18 mouse cellular contexts compared by ENCODE assay signal in genomic region chr5:35897147-35897546, GRCm38 (mm10). TPM values are rescaled to one million over a fixed set of nuclear protein-coding genes. Genes with fewer than 3 reads are reported as not detected.
DNase-seq lines count a peak whose midpoint lies in the region; ATAC-seq and TF ChIP-seq lines count a peak whose summit lies in the region.
"Had no signal": no experiment of that assay in that cellular context is flagged by ENCODE, and none has a peak within 500 bp of the region (broad histone marks: within the 10 kb centered on the region; RNA-seq: fewer than 3 reads in every experiment).

No protein-coding gene starts in this region.

- H3K9me3 ChIP-seq in hindbrain, embryonic 13.5 days = no peaks in the 10 kb centered on the region
- no peaks in the 10 kb centered on the region for H3K9me3 ChIP-seq in hindbrain, embryonic 10.5 days
- no peaks in the 10 kb centered on the region for H3K9me3 ChIP-seq in CH12.LX (replicated peaks; ENCODE audit: low read length)
- H3K9me3 ChIP-seq in hindbrain, embryonic 14.5 days (ENCODE audit: control insufficient read depth, low read length) = no peaks in the 10 kb centered on the region
- H3K9me3 ChIP-seq: embryonic facial prominence, embryonic 13.5 days; limb, embryonic 10.5 days; stomach, embryonic 15.5 days had no signal

- no peaks in the 10 kb centered on the region for H3K79me2 ChIP-seq in CH12.LX (replicated peaks; ENCODE audit: control insufficient read depth, extremely low read depth, insufficient read depth, poor library complexity, severe bottlenecking)

- dilution Hi-C loops in CH12.LX (cut with MboI; ENCODE audit: extremely low pct_ligation_motif_present, extremely low pct_unique_long_range_greater_than_20kb, low sequenced_read_pairs) = no loop called here

- H3K4me3 ChIP-seq in gastrocnemius, adult 2 months = peak overlapping the region; percentile 15; the same call in 1 of the 2 replicates
- H3K4me3 ChIP-seq in hindbrain, embryonic 13.5 days = 0 out of 2 replicates have a peak overlapping the region, but pooled peaks have one; percentile 14
- no peak overlapping the region for H3K4me3 ChIP-seq in hindbrain, embryonic 10.5 days
- peak overlapping the region in 2 of 3 experiments; percentile 2 to 20 for H3K4me3 ChIP-seq in CH12.LX (replicated peaks in 1 of 3; ENCODE audit: low read depth in 2 of 3, low read length in 2 of 3, poor library complexity in 1 of 3)
- H3K4me3 ChIP-seq in hindbrain, embryonic 14.5 days (replicated peaks; ENCODE audit: low read length) = no peak overlapping the region
- H3K4me3 ChIP-seq: embryonic facial prominence, embryonic 13.5 days; limb, embryonic 10.5 days; stomach, embryonic 15.5 days had no signal

- intact Hi-C loops in gastrocnemius, adult 2 months (cut with DNase I) = no loop called here
- intact Hi-C loops in gastrocnemius, postnatal 14 days (cut with DNase I; ENCODE audit: low total_unique reads) = no loop called here

- peak; percentile 46; the same call in 1 of the 2 replicates for TF ChIP-seq EP300 in CH12.LX (IDR thresholded peaks at IDR 0.05; ENCODE audit: low read length)

- H3K27me3 ChIP-seq in hindbrain, embryonic 13.5 days = no peaks in the 10 kb centered on the region
- peaks cover 5% of the 10 kb centered on the region for H3K27me3 ChIP-seq in hindbrain, embryonic 10.5 days (ENCODE audit: insufficient read depth, poor library complexity, severe bottlenecking)
- peaks cover 11% of the 10 kb centered on the region for H3K27me3 ChIP-seq in CH12.LX (replicated peaks)
- H3K27me3 ChIP-seq in hindbrain, embryonic 14.5 days (ENCODE audit: control insufficient read depth, insufficient read depth, low read length) = no peaks in the 10 kb centered on the region
- H3K27me3 ChIP-seq: stomach, embryonic 15.5 days had no signal

- TF ChIP-seq RAD21 in CH12.LX (IDR thresholded peaks at IDR 0.05; ENCODE audit: low read depth, low read length) = no peak

- TF ChIP-seq POLR2A in CH12.LX (IDR thresholded peaks at IDR 0.05; ENCODE audit: low read depth, low read length) = no peak

- peak overlapping the region; percentile 83 for H3K4me2 ChIP-seq in hindbrain, embryonic 13.5 days
- H3K4me2 ChIP-seq in CH12.LX (ENCODE audit: insufficient read depth, low read depth, poor library complexity, severe bottlenecking) = peak overlapping the region; percentile 80
- peak overlapping the region; percentile 93 for H3K4me2 ChIP-seq in hindbrain, embryonic 14.5 days (replicated peaks)
- H3K4me2 ChIP-seq: embryonic facial prominence, embryonic 13.5 days; stomach, embryonic 15.5 days had no signal

- ATAC-seq in hindbrain, embryonic 13.5 days (ENCODE audit: low FRiP score) = no peak
- ATAC-seq in hindbrain, embryonic 14.5 days (ENCODE audit: low FRiP score) = no peak

- peaks cover 77% of the 10 kb centered on the region for H3K4me1 ChIP-seq in hindbrain, embryonic 13.5 days (replicated peaks)
- H3K4me1 ChIP-seq in hindbrain, embryonic 10.5 days (replicated peaks) = peaks cover 89% of the 10 kb centered on the region
- peaks cover 30 to 46% of the 10 kb centered on the region in 2 experiments for H3K4me1 ChIP-seq in CH12.LX (ENCODE audit: control insufficient read depth in 1 of 2, insufficient read depth in 2 of 2)
- peaks cover 67% of the 10 kb centered on the region for H3K4me1 ChIP-seq in hindbrain, embryonic 14.5 days (replicated peaks; ENCODE audit: control insufficient read depth, insufficient read depth, low read length)

- H3K9ac ChIP-seq in hindbrain, embryonic 13.5 days = no peak overlapping the region
- H3K9ac ChIP-seq in CH12.LX (ENCODE audit: insufficient read depth, low read depth) = peak overlapping the region; percentile 28; the same call in 1 of the 2 replicates
- H3K9ac ChIP-seq in hindbrain, embryonic 14.5 days = no peak overlapping the region
- H3K9ac ChIP-seq: embryonic facial prominence, embryonic 13.5 days; liver, embryonic 14.5 days; stomach, embryonic 15.5 days had no signal

- no peaks in the 10 kb centered on the region for H3K36me3 ChIP-seq in hindbrain, embryonic 13.5 days
- H3K36me3 ChIP-seq in hindbrain, embryonic 10.5 days = no peaks in the 10 kb centered on the region
- no peaks in the 10 kb centered on the region for H3K36me3 ChIP-seq in CH12.LX (replicated peaks in 1 of 2; ENCODE audit: control insufficient read depth in 1 of 2, insufficient read depth in 1 of 2, low read length in 1 of 2)
- H3K36me3 ChIP-seq in hindbrain, embryonic 14.5 days (replicated peaks; ENCODE audit: control insufficient read depth, insufficient read depth) = no peaks in the 10 kb centered on the region
- H3K36me3 ChIP-seq: limb, embryonic 10.5 days; stomach, embryonic 15.5 days had no signal

- no peak for DNase-seq in gastrocnemius, adult 2 months
- no peak for DNase-seq in gastrocnemius, postnatal 14 days
- no peak for DNase-seq in hindbrain, embryonic 10.5 days (ENCODE audit: low spot score)
- peak; percentile 27 for DNase-seq in CH12.LX (ENCODE audit: extremely low read depth)
- no peak for DNase-seq in hindbrain, embryonic 14.5 days (ENCODE audit: low spot score)
- DNase-seq in thymus, adult 18-20 months = no peak
- no peak for DNase-seq in adrenal gland, postnatal 14 days
- DNase-seq: cerebellum, adult 11 months; gastrocnemius, postnatal 25 days; kidney, adult 8-10 months; lung, postnatal 10 days; right cerebral cortex, adult 18-20 months; spleen, adult 18-20 months had no signal

- TF ChIP-seq CTCF in gastrocnemius, adult 2 months (IDR thresholded peaks at IDR 0.05) = no peak
- TF ChIP-seq CTCF in CH12.LX (conservative IDR thresholded peaks at IDR 0.05 in 1 of 2, IDR thresholded peaks at IDR 0.05 in 1 of 2; ENCODE audit: low read depth in 2 of 2, low read length in 2 of 2) = no peak

- H3K27ac ChIP-seq in gastrocnemius, adult 2 months = peak overlapping the region; percentile 56
- H3K27ac ChIP-seq in hindbrain, embryonic 13.5 days = peak overlapping the region; percentile 56
- no peak overlapping the region for H3K27ac ChIP-seq in hindbrain, embryonic 10.5 days
- H3K27ac ChIP-seq in CH12.LX (ENCODE audit: insufficient read depth, low read depth) = 0 out of 2 replicates have a peak overlapping the region, but pooled peaks have one; percentile 25
- no peak overlapping the region for H3K27ac ChIP-seq in hindbrain, embryonic 14.5 days
- H3K27ac ChIP-seq: embryonic facial prominence, embryonic 13.5 days; limb, embryonic 10.5 days; liver, embryonic 14.5 days; stomach, embryonic 15.5 days had no signal

- WGBS in hindbrain, embryonic 13.5 days = 58% methylated on average over 4 of the region's 4 CpGs
- WGBS in hindbrain, embryonic 10.5 days = 86% methylated on average over 4 of the region's 4 CpGs
- WGBS in hindbrain, embryonic 14.5 days = 63% methylated on average over 4 of the region's 4 CpGs

- in situ Hi-C loops in CH12.LX (cut with MboI; ENCODE audit: low pct_ligation_motif_present, low pct_unique_long_range_greater_than_20kb, low sequenced_read_pairs) = loop anchor here (25.0 kb wide), 1 partner anchor 490 kb away; the partner anchor contains the start of gene Sorcs2

TF ChIP-seq in CH12.LX, 34 proteins besides CTCF, POLR2A, EP300 and RAD21:
- TF ChIP-seq JUN (IDR thresholded peaks at IDR 0.05; ENCODE audit: insufficient read depth, low read depth, low read length) (0 out of 2 replicates have a peak, but pooled peaks have one; percentile 13), ETS1 (conservative IDR thresholded peaks at IDR 0.05; ENCODE audit: low read depth, low read length) (peak; percentile 38; the same call in 1 of the 2 replicates), MXI1 (IDR thresholded peaks at IDR 0.05; ENCODE audit: low read depth, low read length) (peak; percentile 52; the same call in 1 of the 2 replicates), GABPA (IDR thresholded peaks at IDR 0.05; ENCODE audit: insufficient replicate concordance, low read depth, low read length) (no peak)

RNA-seq across cellular contexts. Expression of gene Afap1, which starts 4.0 kb away (rescaled TPM):
- total RNA-seq in gastrocnemius, adult 2 months (2021) = 1 to 10 TPM; 7.4 to 8.3 TPM
- total RNA-seq in gastrocnemius, postnatal 14 days (2021) = 10 to 100 TPM; 11.0 to 14.5 TPM
- polyA plus RNA-seq in hindbrain, embryonic 13.5 days (2015; fragmentation: Nextera tagmentation; extraction: Ambion mirVana) = 82.8 and 86.5 TPM in 2 replicates
- 38.6 and 56.5 TPM in 2 replicates for polyA plus RNA-seq in hindbrain, embryonic 10.5 days (2016; fragmentation: Nextera tagmentation; extraction: Ambion mirVana)
- total RNA-seq in CH12.LX (2012; rRNA removed) (3.0 and 4.0 TPM in 2 replicates), CH12.LX (2014; rRNA removed) (0.32 and 0.35 TPM in 2 replicates)
- 0.74 and 0.86 TPM in 2 replicates for polyA plus RNA-seq in CH12.LX (2012; ENCODE audit: insufficient read length, low read depth)
- polyA plus RNA-seq in hindbrain, embryonic 14.5 days (2014; fragmentation: Nextera tagmentation; extraction: Ambion mirVana) = 70.8 and 72.3 TPM in 2 replicates
- 20.8 and 24.9 TPM in 2 replicates for total RNA-seq in adrenal gland, postnatal 14 days (2021)

Comparison
In these comparisons a context has a peak if more than half of its experiments do, and no peak if none do; other contexts are left out.
1. H3K27ac ChIP-seq: peak in gastrocnemius, adult 2 months (single experiment), hindbrain, embryonic 13.5 days (single experiment) and CH12.LX (single experiment); none in hindbrain, embryonic 10.5 days (single experiment) and hindbrain, embryonic 14.5 days (single experiment).
2. H3K4me3 ChIP-seq: peak in gastrocnemius, adult 2 months (single experiment), hindbrain, embryonic 13.5 days (single experiment) and CH12.LX (2 of 3); none in hindbrain, embryonic 10.5 days (single experiment) and hindbrain, embryonic 14.5 days (single experiment).
3. Peak in every context shown above with its lines, with median percentiles within 50 percentile points of each other: H3K4me2 ChIP-seq.